Mouse (Mus musculus) liver, postnatal 0 days (tissue): Measurements from ENCODE around the gene Krt20.

Experiments
- CTCF ChIP-seq: sonication (generic); IDR thresholded peaks from 2 replicates; pipeline ENCODE4 v1.5.1; 2016; ENCODE audit warnings: antibody characterized with exemption, low read depth
- EP300 ChIP-seq: IDR thresholded peaks from 2 replicates; pipeline ENCODE4 v1.6.1; 2016; ENCODE audit warnings: antibody characterized with exemption, low read depth, mild to moderate bottlenecking

GRCm38 (mm10) chr11:99473433-99473832, 35.5 kb upstream of the Krt20 start:
- no peak for TF ChIP-seq CTCF
- no peak for TF ChIP-seq EP300
